Mouse (Mus musculus): ENCODE results near the gene Numbl. TPM values are rescaled to one million over a fixed set of nuclear protein-coding genes. Genes with fewer than 3 reads are reported as not detected.
A peak's percentile ranks its signal among the peaks of the same experiment; 100 is the strongest.

The Numbl gene
- total RNA-seq, 2 experiments from 2014 or later = 0.37 to 0.83 TPM

DNA sequence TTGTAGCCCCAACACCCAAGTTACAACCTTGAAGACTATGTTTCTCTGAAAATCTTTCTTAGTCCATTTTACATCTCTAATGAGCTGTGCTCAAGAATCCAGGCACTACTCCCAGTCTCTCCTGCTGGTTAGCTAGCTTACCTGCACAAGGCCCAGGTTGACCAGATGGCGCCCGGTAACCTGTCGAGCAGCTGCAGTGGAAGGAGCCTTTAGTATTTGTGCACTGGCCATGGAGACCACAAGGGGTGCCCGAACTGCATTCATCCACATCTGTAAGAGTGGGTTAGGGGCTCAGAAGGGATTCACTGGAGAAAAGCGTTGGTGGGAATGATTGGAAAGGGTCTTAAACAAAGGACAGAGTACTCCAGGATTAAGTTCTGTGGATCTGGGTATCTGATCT lies 64.8 kb downstream of the Numbl start:
- ATAC-seq (replicated peaks; ENCODE audit: poor library complexity) = no peak

GRCm38 (mm10) chr7:27324161-27324560 lies 65.9 kb downstream of the Numbl start:
- no peak for ATAC-seq (replicated peaks; ENCODE audit: poor library complexity)

DNA sequence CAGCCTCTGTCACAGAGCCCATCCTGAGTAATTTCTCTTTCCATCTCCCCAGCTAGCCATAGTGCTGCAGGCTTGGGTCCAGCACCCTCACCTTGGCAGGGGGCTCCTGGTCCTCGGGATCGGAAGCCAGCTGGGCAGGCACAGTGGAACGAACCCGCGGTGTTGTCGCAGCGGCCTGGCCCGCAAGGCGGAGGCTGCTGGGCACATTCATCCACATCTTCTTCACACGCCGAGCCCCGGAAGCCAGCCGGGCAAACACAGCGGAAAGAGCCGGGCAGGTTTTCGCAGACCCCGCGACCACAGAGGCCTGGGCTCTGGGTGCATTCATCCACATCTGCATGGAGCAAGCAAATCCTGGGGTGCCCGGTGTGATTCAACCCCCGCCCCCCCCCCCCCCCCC lies 66.7 kb downstream of the Numbl start:
- no peak for ATAC-seq (replicated peaks; ENCODE audit: poor library complexity)

DNA sequence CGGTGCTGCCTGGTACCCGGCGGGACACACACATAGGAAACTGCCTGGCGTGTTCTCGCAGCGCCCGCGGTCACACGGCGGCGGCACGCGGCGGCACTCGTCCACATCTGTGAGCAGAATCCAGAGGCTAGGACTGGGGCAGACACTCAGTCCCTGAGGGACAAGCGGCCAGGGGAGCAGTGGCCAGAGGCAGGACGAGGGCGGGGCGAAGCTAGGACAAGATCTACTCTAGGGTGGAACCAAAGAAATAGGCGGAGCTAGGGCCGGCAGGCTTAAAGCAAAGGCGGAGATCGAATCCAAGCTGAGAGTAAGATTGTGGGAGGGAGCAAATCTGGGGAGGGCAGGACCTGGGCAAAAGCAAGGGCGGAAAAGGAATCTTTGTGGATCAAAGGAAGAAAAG lies 67.5 kb downstream of the Numbl start:
- ATAC-seq (replicated peaks; ENCODE audit: poor library complexity) = peak; percentile 8; the same call in 1 of the 2 replicates

GRCm38 (mm10) chr7:27326101-27326880 lies 68.1 kb downstream of the Numbl start:
- no peak for ATAC-seq (replicated peaks; ENCODE audit: poor library complexity)

GRCm38 (mm10) chr7:27327500-27327899 lies 69.3 kb downstream of the Numbl start:
- no peak for ATAC-seq (replicated peaks; ENCODE audit: poor library complexity)

GRCm38 (mm10) chr7:27328161-27328560 lies 69.9 kb downstream of the Numbl start:
- ATAC-seq (replicated peaks; ENCODE audit: poor library complexity) = no peak

GRCm38 (mm10) chr7:27328648-27329047 lies 70.4 kb downstream of the Numbl start:
- ATAC-seq (replicated peaks; ENCODE audit: poor library complexity) = no peak; the same call in 1 of the 2 replicates

GRCm38 (mm10) chr7:27329326-27329947 lies 71.2 kb downstream of the Numbl start:
- ATAC-seq (replicated peaks; ENCODE audit: poor library complexity) = peak; percentile 49

DNA sequence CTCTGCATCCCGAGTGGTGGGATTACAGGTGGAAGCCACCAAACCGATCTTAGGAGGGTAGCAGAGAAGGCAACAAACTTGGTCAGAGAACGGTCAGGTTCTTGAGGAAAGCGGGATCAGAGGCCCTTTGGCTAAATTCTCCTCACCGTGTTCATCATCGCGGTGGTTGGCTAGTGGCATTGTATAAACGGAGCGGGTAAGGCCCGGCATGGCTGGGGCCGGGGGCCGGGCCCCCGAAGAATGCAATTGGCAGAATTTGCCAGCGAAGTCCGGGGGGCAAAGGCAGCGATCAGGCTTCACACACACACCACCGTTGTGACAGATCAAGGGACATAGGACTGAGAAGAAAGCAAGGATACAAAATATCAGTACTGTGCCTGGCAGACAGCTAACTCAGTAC lies 71.7 kb downstream of the Numbl start:
- no peak for ATAC-seq (replicated peaks; ENCODE audit: poor library complexity)

DNA sequence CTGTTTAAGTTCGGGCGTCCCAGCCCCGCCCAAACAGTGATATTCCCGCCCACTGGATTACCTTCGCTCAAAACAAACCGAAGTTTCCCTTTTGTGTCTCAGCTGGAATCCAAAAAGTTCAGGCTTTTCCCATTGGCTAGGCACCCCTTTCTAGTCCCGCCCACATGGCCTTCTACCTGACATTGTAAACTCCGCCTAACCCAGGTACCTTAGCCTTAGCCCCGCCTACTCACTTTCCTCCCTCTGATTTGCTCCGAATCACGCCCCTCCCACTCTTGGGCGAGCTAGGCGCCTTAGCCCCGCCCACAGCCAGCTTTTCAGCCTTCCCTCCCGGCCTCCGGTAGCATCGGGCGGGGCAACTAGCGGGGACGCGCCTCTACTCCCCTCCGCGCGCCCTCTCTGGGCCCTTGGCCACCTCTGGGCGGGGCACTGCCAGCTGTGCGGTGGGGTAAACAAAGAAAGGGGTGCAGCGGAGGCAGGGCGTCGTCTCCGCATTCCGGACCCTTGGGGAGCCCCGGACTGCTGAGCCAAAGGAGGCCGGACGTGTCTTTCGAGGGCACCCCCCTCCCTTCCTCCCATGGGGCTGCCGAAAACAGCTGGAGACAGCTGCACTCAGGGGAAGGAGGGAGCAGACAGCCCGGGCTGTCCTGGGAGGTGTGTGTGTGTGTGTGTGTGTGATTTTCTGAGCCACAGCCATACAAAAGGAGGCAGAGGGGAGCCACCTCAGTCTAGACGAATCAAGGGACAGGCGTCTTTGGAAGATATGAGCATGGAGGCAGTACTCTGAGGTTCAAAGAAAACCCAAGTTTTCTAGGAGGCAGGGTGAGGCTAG lies 72.7 kb downstream of the Numbl start:
- ATAC-seq (replicated peaks; ENCODE audit: poor library complexity) = peak; percentile 68

DNA sequence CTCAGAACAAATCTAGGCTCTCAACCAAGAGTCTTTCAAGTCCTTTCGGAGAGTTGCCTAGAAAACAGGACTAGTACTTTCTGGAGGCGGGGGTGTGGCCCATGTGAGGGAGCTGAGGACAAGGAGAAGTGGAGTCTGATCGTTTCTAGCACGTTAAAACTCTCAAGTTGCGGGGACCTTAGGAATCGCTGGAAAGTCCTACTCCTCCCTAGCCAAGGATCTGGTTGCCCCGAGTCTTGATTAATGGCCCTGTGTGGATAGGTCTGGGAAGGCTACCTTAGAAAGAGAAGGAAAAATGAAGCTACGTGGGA lies 73.3 kb downstream of the Numbl start:
- ATAC-seq (replicated peaks; ENCODE audit: poor library complexity) = no peak

Other genes starting within 250 kb of the Numbl start
- not detected in 2 replicates for gene Cyp2a12, start 229.4 kb upstream of the Numbl start, total RNA-seq (2015)
- not detected in 2 replicates for gene Cyp2a12, start 229.4 kb upstream of the Numbl start, total RNA-seq (2017)
- gene Cyp2f2, start 138.5 kb upstream of the Numbl start, total RNA-seq (2015) = not detected in 2 replicates
- not detected in 2 replicates for gene Cyp2f2, start 138.5 kb upstream of the Numbl start, total RNA-seq (2017)
- gene Cyp2t4, start 104.7 kb upstream of the Numbl start, total RNA-seq (2015) = not detected in 2 replicates
- not detected in 2 replicates for gene Cyp2t4, start 104.7 kb upstream of the Numbl start, total RNA-seq (2017)
- 7.8 and 7.9 TPM in 2 replicates for gene Egln2, start 91.6 kb upstream of the Numbl start, total RNA-seq (2015)
- 26.2 and 26.3 TPM in 2 replicates for gene Egln2, start 91.6 kb upstream of the Numbl start, total RNA-seq (2017)
- 43.2 and 43.5 TPM in 2 replicates for gene Rab4b, start 79.5 kb upstream of the Numbl start, total RNA-seq (2015)
- 8.5 and 9.8 TPM in 2 replicates for gene Rab4b, start 79.5 kb upstream of the Numbl start, total RNA-seq (2017)
- gene Gm21983, start 77.3 kb upstream of the Numbl start, total RNA-seq (2015) = not detected in 2 replicates
- not detected in 2 replicates for gene Gm21983, start 77.3 kb upstream of the Numbl start, total RNA-seq (2017)
- gene Mia, start 77.3 kb upstream of the Numbl start, total RNA-seq (2015) = 0.24 TPM in 1 of 2 replicates, not detected in the other
- not detected in 2 replicates for gene Mia, start 77.3 kb upstream of the Numbl start, total RNA-seq (2017)
- gene BC024978, start 62.7 kb upstream of the Numbl start, total RNA-seq (2015) = 6.0 and 6.1 TPM in 2 replicates
- gene BC024978, start 62.7 kb upstream of the Numbl start, total RNA-seq (2017) = 0.58 and 1.0 TPM in 2 replicates
- 206 and 215 TPM in 2 replicates for gene Snrpa, start 62.2 kb upstream of the Numbl start, total RNA-seq (2015)
- 88.4 and 96.6 TPM in 2 replicates for gene Snrpa, start 62.2 kb upstream of the Numbl start, total RNA-seq (2017)
- 1.7 and 1.9 TPM in 2 replicates for gene Itpkc, start 29.8 kb upstream of the Numbl start, total RNA-seq (2015)
- 2.5 and 2.7 TPM in 2 replicates for gene Itpkc, start 29.8 kb upstream of the Numbl start, total RNA-seq (2017)
- gene Coq8b, start 25.4 kb upstream of the Numbl start, total RNA-seq (2015) = 8.4 and 11.8 TPM in 2 replicates
- 10.9 and 14.8 TPM in 2 replicates for gene Coq8b, start 25.4 kb upstream of the Numbl start, total RNA-seq (2017)
- 0.05 TPM in 1 of 2 replicates, not detected in the other for gene Ltbp4, start 79.3 kb downstream of the Numbl start, total RNA-seq (2015)
- gene Ltbp4, start 79.3 kb downstream of the Numbl start, total RNA-seq (2017) = not detected in 2 replicates
- 18.8 and 23.9 TPM in 2 replicates for gene Shkbp1, start 97.6 kb downstream of the Numbl start, total RNA-seq (2015)
- 10.7 and 11.0 TPM in 2 replicates for gene Shkbp1, start 97.6 kb downstream of the Numbl start, total RNA-seq (2017)
- gene Gm20479, start 99.0 kb downstream of the Numbl start, total RNA-seq (2015) = not detected in 2 replicates
- not detected in 2 replicates for gene Gm20479, start 99.0 kb downstream of the Numbl start, total RNA-seq (2017)
- 0.02 and 0.07 TPM in 2 replicates for gene Sptbn4, start 189.3 kb downstream of the Numbl start, total RNA-seq (2015)
- not detected in 2 replicates for gene Sptbn4, start 189.3 kb downstream of the Numbl start, total RNA-seq (2017)
- gene Blvrb, start 189.5 kb downstream of the Numbl start, total RNA-seq (2015) = 31.8 and 53.4 TPM in 2 replicates
- 21.2 and 30.2 TPM in 2 replicates for gene Blvrb, start 189.5 kb downstream of the Numbl start, total RNA-seq (2017)
- gene Sertad3, start 215.3 kb downstream of the Numbl start, total RNA-seq (2015) = 2.5 and 2.9 TPM in 2 replicates
- 6.1 and 7.6 TPM in 2 replicates for gene Sertad3, start 215.3 kb downstream of the Numbl start, total RNA-seq (2017)
- 9.2 and 12.5 TPM in 2 replicates for gene Sertad1, start 228.5 kb downstream of the Numbl start, total RNA-seq (2015)
- gene Sertad1, start 228.5 kb downstream of the Numbl start, total RNA-seq (2017) = 5.9 and 6.8 TPM in 2 replicates
- gene Prx, start 240.9 kb downstream of the Numbl start, total RNA-seq (2015) = 0.52 and 0.68 TPM in 2 replicates
- gene Prx, start 240.9 kb downstream of the Numbl start, total RNA-seq (2017) = 0.75 and 0.81 TPM in 2 replicates

Measured in megakaryocyte progenitor cell, adult 5-6 weeks (primary cell).